Mouse (Mus musculus): ENCODE data around the gene Gpr150. TPM values are rescaled to one million over a fixed set of nuclear protein-coding genes. Genes with fewer than 3 reads are reported as not detected.

The Gpr150 gene
- polyA plus RNA-seq, 1 experiment from 2014 or later, result 0.37 TPM

DNA sequence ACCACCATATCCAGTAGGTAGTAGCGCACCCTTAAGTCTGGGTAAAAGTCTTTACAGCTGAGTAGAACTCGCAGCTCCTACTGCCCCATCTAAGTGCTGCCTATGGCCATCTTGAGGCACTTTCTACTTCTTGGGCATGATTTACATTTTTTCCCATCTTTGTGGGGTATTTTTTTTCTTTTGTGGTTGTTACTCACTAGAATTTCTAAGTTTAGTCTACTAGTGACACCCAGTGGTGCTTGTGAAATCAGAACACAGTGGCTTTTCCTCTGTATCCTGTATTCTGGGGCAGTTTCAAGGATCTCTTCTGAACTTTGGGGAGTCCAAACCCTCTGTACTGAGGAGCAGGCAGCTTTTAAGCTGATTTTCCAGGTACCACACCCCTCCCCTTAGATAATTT, 35.0 kb downstream of the Gpr150 start:
- ATAC-seq (ENCODE audit: low FRiP score) (no peak), DNase-seq (ENCODE audit: low spot score) (no peak)
- Histone ChIP-seq H3K9ac (ENCODE audit: low read depth, low read length) (no peak overlapping the region), H3K4me2 (replicated peaks; ENCODE audit: low read depth, low read length) (no peak overlapping the region), H3K36me3 (ENCODE audit: control insufficient read depth, insufficient read depth, low read length) (no peaks in the 10 kb centered on the region), H3K4me1 (replicated peaks; ENCODE audit: control insufficient read depth, insufficient read depth, low read length) (no peaks in the 10 kb centered on the region), H3K4me3 (ENCODE audit: low read depth, low read length) (no peak overlapping the region), H3K9me3 (ENCODE audit: control insufficient read depth, low read length) (no peaks in the 10 kb centered on the region), H3K27me3 (ENCODE audit: control insufficient read depth, insufficient read depth, low read length) (no peaks in the 10 kb centered on the region), H3K27ac (ENCODE audit: low read depth, low read length) (no peak overlapping the region)
- 92% methylated on average over 2 of the region's 2 CpGs for WGBS

DNA sequence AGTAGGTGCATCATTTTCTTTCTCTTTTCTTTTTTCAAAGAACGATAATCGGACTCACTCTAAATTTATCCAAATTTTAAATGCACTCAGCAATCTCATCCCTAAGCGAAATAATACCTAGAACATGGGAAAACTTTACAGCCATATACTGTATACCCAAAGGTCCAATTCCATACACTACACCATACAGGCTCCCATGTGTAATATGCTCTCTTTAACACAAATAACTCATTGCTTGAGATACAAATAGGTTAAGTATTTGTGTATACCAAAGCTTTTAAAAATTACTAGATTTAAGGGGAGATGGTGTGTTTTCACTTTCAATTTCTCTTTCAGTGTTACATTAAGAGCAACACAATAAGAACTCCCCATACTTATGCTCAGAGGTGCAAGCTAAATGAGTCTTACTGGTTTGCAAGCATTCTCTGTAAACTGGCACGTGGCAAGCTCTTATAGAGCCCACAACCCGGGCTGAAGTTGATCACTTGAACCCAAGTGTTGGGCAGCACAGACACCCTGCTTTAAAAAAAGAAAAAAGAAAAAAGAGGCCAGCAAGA, 37.9 kb downstream of the Gpr150 start:
- H3K27ac ChIP-seq (ENCODE audit: low read depth, low read length), result no peak overlapping the region

DNA sequence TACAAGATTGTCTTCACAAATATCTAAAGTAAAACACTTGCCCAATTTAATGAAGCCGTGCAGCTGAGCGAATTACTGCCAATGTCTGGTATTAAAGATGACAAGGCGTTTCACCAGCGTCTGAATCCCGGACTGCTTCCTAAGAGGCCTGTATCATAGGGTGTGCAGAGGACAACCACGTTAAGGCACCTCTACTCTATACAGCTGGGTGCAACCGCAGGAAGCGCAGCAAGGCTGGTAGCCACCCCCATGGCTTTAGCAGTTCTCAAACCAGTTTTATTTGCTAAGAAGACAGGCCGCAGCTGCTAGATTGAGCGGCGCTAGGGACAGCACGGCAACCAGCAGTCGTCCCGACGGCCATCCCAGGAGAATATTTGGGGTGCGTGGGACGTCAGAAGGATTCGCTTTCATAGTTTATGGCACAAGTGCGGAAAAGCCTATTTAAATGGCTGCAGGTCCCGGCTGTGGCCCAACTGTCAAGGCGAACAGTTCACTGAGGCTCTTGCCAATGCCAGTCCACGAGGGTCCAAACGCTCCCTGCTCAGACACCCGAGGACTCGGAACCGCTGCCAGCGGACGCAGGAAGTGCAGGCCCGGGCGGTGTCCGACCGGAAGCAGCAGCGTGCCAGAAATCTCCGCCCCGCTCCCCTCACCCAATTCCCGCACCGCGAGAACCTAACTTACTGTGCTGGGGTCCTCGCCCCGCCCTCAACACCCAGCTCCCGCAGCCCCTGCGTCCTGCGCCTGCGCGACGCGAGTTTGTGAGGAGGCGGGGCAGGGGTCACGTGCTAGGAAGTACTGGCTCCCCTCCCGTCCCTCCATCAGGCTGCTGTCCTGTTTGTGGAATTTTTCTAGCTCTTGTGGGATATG, 38.6 kb downstream of the Gpr150 start, which contains the start of gene Rfesd:
Rfesd (minus strand) TSS at position 746 of the 870 bp plus-strand sequence.
- H3K4me2 ChIP-seq (replicated peaks; ENCODE audit: low read depth, low read length), result peak within 1 kb of the TSS; percentile 77
- H3K9ac ChIP-seq (ENCODE audit: low read depth, low read length), result peak within 1 kb of the TSS; percentile 94
- H3K27me3 ChIP-seq (ENCODE audit: control insufficient read depth, insufficient read depth, low read length), result no peaks in the 10 kb centered on the region
- no peaks in the 10 kb centered on the region for H3K4me1 ChIP-seq (replicated peaks; ENCODE audit: control insufficient read depth, insufficient read depth, low read length)
- DNase-seq (ENCODE audit: low spot score), result peak; percentile 99
- H3K9me3 ChIP-seq (ENCODE audit: control insufficient read depth, low read length), result no peaks in the 10 kb centered on the region
- peak within 1 kb of the TSS; percentile 87 for H3K27ac ChIP-seq (ENCODE audit: low read depth, low read length)
- ATAC-seq (ENCODE audit: low FRiP score), result peak; percentile 100
- H3K4me3 ChIP-seq (ENCODE audit: low read depth, low read length), result peak within 1 kb of the TSS; percentile 77
- WGBS, result 2% methylated on average over 47 of the region's 50 CpGs
- no peaks in the 10 kb centered on the region for H3K36me3 ChIP-seq (ENCODE audit: control insufficient read depth, insufficient read depth, low read length)

More for the DNA sequence above, 37.9 kb downstream of the Gpr150 start:
- H3K4me3 ChIP-seq (ENCODE audit: low read depth, low read length), result peak overlapping the region; percentile 77
- ATAC-seq (ENCODE audit: low FRiP score) (peak; percentile 71), DNase-seq (ENCODE audit: low spot score) (no peak)
- no peaks in the 10 kb centered on the region for H3K27me3 ChIP-seq (ENCODE audit: control insufficient read depth, insufficient read depth, low read length)
- H3K9me3 ChIP-seq (ENCODE audit: control insufficient read depth, low read length), result no peaks in the 10 kb centered on the region
- H3K4me2 ChIP-seq (replicated peaks; ENCODE audit: low read depth, low read length), result peak overlapping the region; percentile 12; the same call in 1 of the 2 replicates
- 47% methylated on average over 5 of the region's 5 CpGs for WGBS
- H3K9ac ChIP-seq (ENCODE audit: low read depth, low read length), result no peak overlapping the region
- no peaks in the 10 kb centered on the region for H3K36me3 ChIP-seq (ENCODE audit: control insufficient read depth, insufficient read depth, low read length)
- no peaks in the 10 kb centered on the region for H3K4me1 ChIP-seq (replicated peaks; ENCODE audit: control insufficient read depth, insufficient read depth, low read length)

DNA sequence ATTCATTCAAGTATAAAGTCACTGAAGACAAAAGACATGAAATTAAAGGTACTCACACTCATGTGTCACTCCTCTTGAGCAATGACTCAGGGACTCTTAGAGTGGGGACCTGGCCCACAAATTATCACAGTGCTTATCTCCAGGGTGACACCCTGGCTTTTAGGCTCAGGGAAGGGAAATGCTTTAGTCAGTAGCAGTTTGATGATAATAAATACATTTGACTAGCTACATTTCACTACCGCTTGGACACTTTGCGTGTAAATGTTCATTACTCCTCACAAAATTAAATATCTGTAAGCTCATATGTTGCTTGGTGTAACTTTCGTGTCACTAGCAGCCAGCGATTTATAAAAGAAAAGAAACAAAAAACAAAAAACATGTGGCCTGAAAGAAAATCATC, 39.3 kb downstream of the Gpr150 start:
- H3K9ac ChIP-seq (ENCODE audit: low read depth, low read length), result peak overlapping the region; percentile 94
- H3K4me1 ChIP-seq (replicated peaks; ENCODE audit: control insufficient read depth, insufficient read depth, low read length), result no peaks in the 10 kb centered on the region
- peak overlapping the region; percentile 77 for H3K4me3 ChIP-seq (ENCODE audit: low read depth, low read length)
- peak overlapping the region; percentile 87; the same call in 1 of the 2 replicates for H3K27ac ChIP-seq (ENCODE audit: low read depth, low read length)
- DNase-seq (ENCODE audit: low spot score) (peak; percentile 14), ATAC-seq (ENCODE audit: low FRiP score) (no peak)
- H3K4me2 ChIP-seq (replicated peaks; ENCODE audit: low read depth, low read length), result peak overlapping the region; percentile 77
- WGBS, result 86% methylated on average over 4 of the region's 4 CpGs
- H3K27me3 ChIP-seq (ENCODE audit: control insufficient read depth, insufficient read depth, low read length), result no peaks in the 10 kb centered on the region
- H3K9me3 ChIP-seq (ENCODE audit: control insufficient read depth, low read length), result no peaks in the 10 kb centered on the region
- no peaks in the 10 kb centered on the region for H3K36me3 ChIP-seq (ENCODE audit: control insufficient read depth, insufficient read depth, low read length)

DNA sequence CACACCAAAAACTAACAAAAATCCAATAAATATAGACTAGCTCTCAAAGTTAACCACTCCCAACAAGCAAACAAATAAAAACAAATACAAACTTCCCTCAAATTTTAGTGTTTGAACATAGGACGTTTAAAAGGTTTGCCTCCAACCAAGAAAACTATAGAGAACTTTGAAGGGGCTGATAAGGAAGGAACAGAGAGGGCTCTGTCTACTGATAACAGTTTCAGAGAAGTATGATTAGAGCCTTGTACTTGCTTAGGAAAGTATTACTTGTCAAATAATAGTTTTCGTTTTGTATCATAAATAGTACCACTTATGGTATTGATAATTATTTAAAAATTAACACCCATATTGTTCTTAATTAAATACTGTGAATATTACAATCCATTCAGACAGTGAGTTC, 42.3 kb downstream of the Gpr150 start:
- no peak overlapping the region for H3K27ac ChIP-seq (ENCODE audit: low read depth, low read length)
- no peaks in the 10 kb centered on the region for H3K9me3 ChIP-seq (ENCODE audit: control insufficient read depth, low read length)
- DNase-seq (ENCODE audit: low spot score), result no peak
- no peak for ATAC-seq (ENCODE audit: low FRiP score)
- 87% methylated on average over 2 of the region's 2 CpGs for WGBS
- no peaks in the 10 kb centered on the region for H3K36me3 ChIP-seq (ENCODE audit: control insufficient read depth, insufficient read depth, low read length)
- H3K9ac ChIP-seq (ENCODE audit: low read depth, low read length), result no peak overlapping the region
- H3K4me1 ChIP-seq (replicated peaks; ENCODE audit: control insufficient read depth, insufficient read depth, low read length), result no peaks in the 10 kb centered on the region
- H3K4me3 ChIP-seq (ENCODE audit: low read depth, low read length), result no peak overlapping the region
- no peaks in the 10 kb centered on the region for H3K27me3 ChIP-seq (ENCODE audit: control insufficient read depth, insufficient read depth, low read length)
- H3K4me2 ChIP-seq (replicated peaks; ENCODE audit: low read depth, low read length), result no peak overlapping the region

Other genes with a start within 250 kb of the Gpr150 start
- 36.5 and 42.2 TPM in 2 replicates for gene Glrx, start 217.1 kb downstream of the Gpr150 start, polyA plus RNA-seq (2014; fragmentation: Nextera tagmentation; extraction: Ambion mirVana)
- gene Rhobtb3, start 113.1 kb downstream of the Gpr150 start, polyA plus RNA-seq (2014; fragmentation: Nextera tagmentation; extraction: Ambion mirVana), result 55.2 and 64.5 TPM in 2 replicates
- gene Spata9, start 89.8 kb downstream of the Gpr150 start, polyA plus RNA-seq (2014; fragmentation: Nextera tagmentation; extraction: Ambion mirVana), result 0.97 and 1.0 TPM in 2 replicates
- 18.0 and 19.4 TPM in 2 replicates for gene Rfesd, start 38.3 kb downstream of the Gpr150 start, polyA plus RNA-seq (2014; fragmentation: Nextera tagmentation; extraction: Ambion mirVana)
- gene Arsk, start 41.7 kb upstream of the Gpr150 start, polyA plus RNA-seq (2014; fragmentation: Nextera tagmentation; extraction: Ambion mirVana), result 5.0 and 5.5 TPM in 2 replicates
- gene Ttc37, start 41.7 kb upstream of the Gpr150 start, polyA plus RNA-seq (2014; fragmentation: Nextera tagmentation; extraction: Ambion mirVana), result 17.4 and 20.1 TPM in 2 replicates
- 2.1 and 2.3 TPM in 2 replicates for gene Fam81b, start 248.1 kb upstream of the Gpr150 start, polyA plus RNA-seq (2014; fragmentation: Nextera tagmentation; extraction: Ambion mirVana)

All from hindbrain, embryonic 11.5 days (tissue).